Mouse (Mus musculus): ENCODE data around the gene Cspg4. TPM values are rescaled to one million over a fixed set of nuclear protein-coding genes. Genes with fewer than 3 reads are reported as not detected.

The Cspg4 gene
- polyA plus RNA-seq, 1 experiment from 2014 or later = 2.7 TPM

GRCm38 (mm10) chr9:56918466-56918865, 53.6 kb downstream of the Cspg4 start:
- DNase-seq (ENCODE audit: low spot score) = no peak
- Histone ChIP-seq H3K9ac (ENCODE audit: low read depth, low read length) (no peak overlapping the region), H3K9me3 (ENCODE audit: control insufficient read depth, low read length) (no peaks in the 10 kb centered on the region), H3K36me3 (ENCODE audit: control insufficient read depth, insufficient read depth, low read length) (no peaks in the 10 kb centered on the region), H3K27ac (ENCODE audit: low read depth, low read length) (no peak overlapping the region), H3K4me3 (ENCODE audit: low read depth, low read length) (no peak overlapping the region), H3K4me1 (replicated peaks; ENCODE audit: control insufficient read depth, insufficient read depth, low read length) (no peaks in the 10 kb centered on the region), H3K27me3 (ENCODE audit: control insufficient read depth, insufficient read depth, low read length) (no peaks in the 10 kb centered on the region), H3K4me2 (replicated peaks; ENCODE audit: low read depth, low read length) (no peak overlapping the region)
- WGBS = 93% methylated on average over 13 of the region's 13 CpGs
- ATAC-seq (ENCODE audit: low FRiP score) = no peak

GRCm38 (mm10) chr9:56922746-56923145, 57.9 kb downstream of the Cspg4 start:
- no peaks in the 10 kb centered on the region for H3K27me3 ChIP-seq (ENCODE audit: control insufficient read depth, insufficient read depth, low read length)
- H3K4me3 ChIP-seq (ENCODE audit: low read depth, low read length) = no peak overlapping the region
- no peak overlapping the region for H3K4me2 ChIP-seq (replicated peaks; ENCODE audit: low read depth, low read length)
- no peaks in the 10 kb centered on the region for H3K36me3 ChIP-seq (ENCODE audit: control insufficient read depth, insufficient read depth, low read length)
- H3K4me1 ChIP-seq (replicated peaks; ENCODE audit: control insufficient read depth, insufficient read depth, low read length) = 0 out of 2 replicates have a peak, but pooled peaks cover 7% of the 10 kb centered on the region
- 90% methylated on average over 4 of the region's 4 CpGs for WGBS
- H3K9ac ChIP-seq (ENCODE audit: low read depth, low read length) = no peak overlapping the region
- no peak for ATAC-seq (ENCODE audit: low FRiP score)
- no peak for DNase-seq (ENCODE audit: low spot score)
- no peaks in the 10 kb centered on the region for H3K9me3 ChIP-seq (ENCODE audit: control insufficient read depth, low read length)
- H3K27ac ChIP-seq (ENCODE audit: low read depth, low read length) = no peak overlapping the region

- 0 out of 2 replicates have a peak, but pooled peaks cover 7% of the 10 kb centered on the region for H3K4me1 ChIP-seq (replicated peaks; ENCODE audit: control insufficient read depth, insufficient read depth, low read length)
- 73% methylated on average over 8 of the region's 8 CpGs for WGBS
- H3K27me3 ChIP-seq (ENCODE audit: control insufficient read depth, insufficient read depth, low read length) = no peaks in the 10 kb centered on the region
- no peaks in the 10 kb centered on the region for H3K36me3 ChIP-seq (ENCODE audit: control insufficient read depth, insufficient read depth, low read length)
- peak overlapping the region; percentile 35 for H3K4me2 ChIP-seq (replicated peaks; ENCODE audit: low read depth, low read length)
- peak overlapping the region; percentile 6; the same call in 1 of the 2 replicates for H3K4me3 ChIP-seq (ENCODE audit: low read depth, low read length)
- no peak overlapping the region for H3K27ac ChIP-seq (ENCODE audit: low read depth, low read length)
- no peak overlapping the region; the same call in 1 of the 2 replicates for H3K9ac ChIP-seq (ENCODE audit: low read depth, low read length)
- DNase-seq (ENCODE audit: low spot score) (no peak), ATAC-seq (ENCODE audit: low FRiP score) (no peak)
- H3K9me3 ChIP-seq (ENCODE audit: control insufficient read depth, low read length) = no peaks in the 10 kb centered on the region
Observed at GRCm38 (mm10) chr9:56923841-56924650, 59.2 kb downstream of the Cspg4 start.

- Histone ChIP-seq H3K4me1 (replicated peaks; ENCODE audit: control insufficient read depth, insufficient read depth, low read length) (0 out of 2 replicates have a peak, but pooled peaks cover 7% of the 10 kb centered on the region), H3K4me3 (ENCODE audit: low read depth, low read length) (peak overlapping the region; percentile 6; the same call in 1 of the 2 replicates), H3K4me2 (replicated peaks; ENCODE audit: low read depth, low read length) (peak overlapping the region; percentile 35), H3K27me3 (ENCODE audit: control insufficient read depth, insufficient read depth, low read length) (no peaks in the 10 kb centered on the region), H3K27ac (ENCODE audit: low read depth, low read length) (no peak overlapping the region), H3K9ac (ENCODE audit: low read depth, low read length) (no peak overlapping the region; the same call in 1 of the 2 replicates), H3K9me3 (ENCODE audit: control insufficient read depth, low read length) (no peaks in the 10 kb centered on the region), H3K36me3 (ENCODE audit: control insufficient read depth, insufficient read depth, low read length) (no peaks in the 10 kb centered on the region)
- no peak for ATAC-seq (ENCODE audit: low FRiP score)
- DNase-seq (ENCODE audit: low spot score) = peak; percentile 18
- WGBS = 39% methylated on average over 7 of the region's 7 CpGs
Observed at GRCm38 (mm10) chr9:56924651-56925027, 59.8 kb downstream of the Cspg4 start.

GRCm38 (mm10) chr9:56925291-56926024, 60.6 kb downstream of the Cspg4 start:
- Histone ChIP-seq H3K4me2 (replicated peaks; ENCODE audit: low read depth, low read length) (no peak overlapping the region; the same call in 1 of the 2 replicates), H3K27ac (ENCODE audit: low read depth, low read length) (no peak overlapping the region), H3K9ac (ENCODE audit: low read depth, low read length) (no peak overlapping the region), H3K4me3 (ENCODE audit: low read depth, low read length) (no peak overlapping the region), H3K9me3 (ENCODE audit: control insufficient read depth, low read length) (no peaks in the 10 kb centered on the region), H3K4me1 (replicated peaks; ENCODE audit: control insufficient read depth, insufficient read depth, low read length) (0 out of 2 replicates have a peak, but pooled peaks cover 7% of the 10 kb centered on the region), H3K36me3 (ENCODE audit: control insufficient read depth, insufficient read depth, low read length) (no peaks in the 10 kb centered on the region), H3K27me3 (ENCODE audit: control insufficient read depth, insufficient read depth, low read length) (no peaks in the 10 kb centered on the region)
- DNase-seq (ENCODE audit: low spot score) = no peak
- WGBS = 83% methylated on average over 26 of the region's 26 CpGs
- no peak for ATAC-seq (ENCODE audit: low FRiP score)

- H3K27me3 ChIP-seq (ENCODE audit: control insufficient read depth, insufficient read depth, low read length) = no peaks in the 10 kb centered on the region
- WGBS = 96% methylated on average over 10 of the region's 10 CpGs
- no peaks in the 10 kb centered on the region for H3K9me3 ChIP-seq (ENCODE audit: control insufficient read depth, low read length)
- DNase-seq (ENCODE audit: low spot score) = no peak
- ATAC-seq (ENCODE audit: low FRiP score) = no peak
- no peak overlapping the region for H3K9ac ChIP-seq (ENCODE audit: low read depth, low read length)
- 0 out of 2 replicates have a peak, but pooled peaks cover 7% of the 10 kb centered on the region for H3K4me1 ChIP-seq (replicated peaks; ENCODE audit: control insufficient read depth, insufficient read depth, low read length)
- H3K4me2 ChIP-seq (replicated peaks; ENCODE audit: low read depth, low read length) = no peak overlapping the region; the same call in 1 of the 2 replicates
- H3K4me3 ChIP-seq (ENCODE audit: low read depth, low read length) = no peak overlapping the region
- no peak overlapping the region for H3K27ac ChIP-seq (ENCODE audit: low read depth, low read length)
- no peaks in the 10 kb centered on the region for H3K36me3 ChIP-seq (ENCODE audit: control insufficient read depth, insufficient read depth, low read length)
Observed at GRCm38 (mm10) chr9:56926025-56926360, 61.2 kb downstream of the Cspg4 start.

- 86% methylated on average over 10 of the region's 10 CpGs for WGBS
- Histone ChIP-seq H3K27ac (ENCODE audit: low read depth, low read length) (no peak overlapping the region), H3K4me1 (replicated peaks; ENCODE audit: control insufficient read depth, insufficient read depth, low read length) (0 out of 2 replicates have a peak, but pooled peaks cover 7% of the 10 kb centered on the region), H3K9me3 (ENCODE audit: control insufficient read depth, low read length) (no peaks in the 10 kb centered on the region), H3K4me3 (ENCODE audit: low read depth, low read length) (no peak overlapping the region), H3K9ac (ENCODE audit: low read depth, low read length) (no peak overlapping the region), H3K27me3 (ENCODE audit: control insufficient read depth, insufficient read depth, low read length) (no peaks in the 10 kb centered on the region), H3K36me3 (ENCODE audit: control insufficient read depth, insufficient read depth, low read length) (no peaks in the 10 kb centered on the region), H3K4me2 (replicated peaks; ENCODE audit: low read depth, low read length) (no peak overlapping the region; the same call in 1 of the 2 replicates)
- ATAC-seq (ENCODE audit: low FRiP score) = no peak
- no peak for DNase-seq (ENCODE audit: low spot score)
Observed at GRCm38 (mm10) chr9:56926387-56926786, 61.6 kb downstream of the Cspg4 start.

GRCm38 (mm10) chr9:56927191-56928012, 62.6 kb downstream of the Cspg4 start:
- H3K4me1 ChIP-seq (replicated peaks; ENCODE audit: control insufficient read depth, insufficient read depth, low read length) = 0 out of 2 replicates have a peak, but pooled peaks cover 7% of the 10 kb centered on the region
- DNase-seq (ENCODE audit: low spot score) (peak; percentile 72), ATAC-seq (ENCODE audit: low FRiP score) (peak; percentile 30)
- peak overlapping the region; percentile 51 for H3K4me3 ChIP-seq (ENCODE audit: low read depth, low read length)
- under 1% methylated on average over 35 of the region's 35 CpGs for WGBS
- H3K9me3 ChIP-seq (ENCODE audit: control insufficient read depth, low read length) = no peaks in the 10 kb centered on the region
- H3K27ac ChIP-seq (ENCODE audit: low read depth, low read length) = peak overlapping the region; percentile 72
- no peaks in the 10 kb centered on the region for H3K36me3 ChIP-seq (ENCODE audit: control insufficient read depth, insufficient read depth, low read length)
- H3K4me2 ChIP-seq (replicated peaks; ENCODE audit: low read depth, low read length) = peak overlapping the region; percentile 81
- H3K9ac ChIP-seq (ENCODE audit: low read depth, low read length) = peak overlapping the region; percentile 68
- no peaks in the 10 kb centered on the region for H3K27me3 ChIP-seq (ENCODE audit: control insufficient read depth, insufficient read depth, low read length)
